Mouse (Mus musculus): ENCODE measurements around the gene Paqr8. TPM values are rescaled to one million over a fixed set of nuclear protein-coding genes. Genes with fewer than 3 reads are reported as not detected.
A peak's percentile ranks its signal among the peaks of the same experiment; 100 is the strongest.

The Paqr8 gene
- polyA plus RNA-seq, 1 experiment from 2014 or later: 4.8 TPM

GRCm38 (mm10) chr1:20925926-20926325, 35.5 kb downstream of the Paqr8 start:
- no peak overlapping the region for H3K4me3 ChIP-seq (ENCODE audit: low read depth, low read length)
- H3K9ac ChIP-seq (replicated peaks; ENCODE audit: low read depth): no peak overlapping the region
- 91% methylated on average over 4 of the region's 4 CpGs for WGBS
- H3K36me3 ChIP-seq (ENCODE audit: insufficient read depth, low read length): no peaks in the 10 kb centered on the region
- DNase-seq (ENCODE audit: low spot score) (no peak), ATAC-seq (no peak)
- no peaks in the 10 kb centered on the region for H3K27me3 ChIP-seq (replicated peaks; ENCODE audit: insufficient read depth, low read length)
- no peaks in the 10 kb centered on the region for H3K4me1 ChIP-seq (ENCODE audit: insufficient read depth, low read depth, low read length)
- TF ChIP-seq CTCF (IDR thresholded peaks at IDR 0.05): no peak
- no peak for TF ChIP-seq EP300 (IDR thresholded peaks at IDR 0.05)
- H3K27ac ChIP-seq (ENCODE audit: low read length): no peak overlapping the region
- H3K9me3 ChIP-seq (ENCODE audit: low read length): no peaks in the 10 kb centered on the region
- no peak overlapping the region for H3K4me2 ChIP-seq (replicated peaks; ENCODE audit: low read depth, low read length)

- Histone ChIP-seq H3K4me2 (replicated peaks; ENCODE audit: low read depth, low read length) (no peak overlapping the region), H3K36me3 (ENCODE audit: insufficient read depth, low read length) (no peaks in the 10 kb centered on the region), H3K4me3 (ENCODE audit: low read depth, low read length) (no peak overlapping the region), H3K27ac (ENCODE audit: low read length) (no peak overlapping the region), H3K9me3 (ENCODE audit: low read length) (no peaks in the 10 kb centered on the region), H3K9ac (replicated peaks; ENCODE audit: low read depth) (no peak overlapping the region), H3K4me1 (ENCODE audit: insufficient read depth, low read depth, low read length) (no peaks in the 10 kb centered on the region), H3K27me3 (replicated peaks; ENCODE audit: insufficient read depth, low read length) (no peaks in the 10 kb centered on the region)
- 87% methylated on average over 4 of the region's 4 CpGs for WGBS
- ATAC-seq: no peak
- DNase-seq (ENCODE audit: low spot score): no peak
- TF ChIP-seq CTCF (IDR thresholded peaks at IDR 0.05) (no peak), EP300 (IDR thresholded peaks at IDR 0.05) (no peak)
These were observed 36.0 kb downstream of the Paqr8 start for GRCm38 (mm10) chr1:20926376-20926775.

GRCm38 (mm10) chr1:20928487-20928886, 38.1 kb downstream of the Paqr8 start:
- ATAC-seq (no peak), DNase-seq (ENCODE audit: low spot score) (no peak)
- 62% methylated on average over 4 of the region's 4 CpGs for WGBS
- no peaks in the 10 kb centered on the region for H3K4me1 ChIP-seq (ENCODE audit: insufficient read depth, low read depth, low read length)
- H3K4me3 ChIP-seq (ENCODE audit: low read depth, low read length): no peak overlapping the region
- no peak overlapping the region for H3K27ac ChIP-seq (ENCODE audit: low read length)
- H3K36me3 ChIP-seq (ENCODE audit: insufficient read depth, low read length): no peaks in the 10 kb centered on the region
- H3K27me3 ChIP-seq (replicated peaks; ENCODE audit: insufficient read depth, low read length): no peaks in the 10 kb centered on the region
- TF ChIP-seq EP300 (IDR thresholded peaks at IDR 0.05) (no peak), CTCF (IDR thresholded peaks at IDR 0.05) (no peak)
- H3K9ac ChIP-seq (replicated peaks; ENCODE audit: low read depth): no peak overlapping the region
- H3K4me2 ChIP-seq (replicated peaks; ENCODE audit: low read depth, low read length): no peak overlapping the region
- no peaks in the 10 kb centered on the region for H3K9me3 ChIP-seq (ENCODE audit: low read length)

- no peak overlapping the region for H3K4me2 ChIP-seq (replicated peaks; ENCODE audit: low read depth, low read length)
- ATAC-seq: peak; percentile 83
- no peak overlapping the region for H3K9ac ChIP-seq (replicated peaks; ENCODE audit: low read depth)
- H3K9me3 ChIP-seq (ENCODE audit: low read length): no peaks in the 10 kb centered on the region
- 17% methylated on average over 7 of the region's 7 CpGs for WGBS
- no peaks in the 10 kb centered on the region for H3K4me1 ChIP-seq (ENCODE audit: insufficient read depth, low read depth, low read length)
- H3K27me3 ChIP-seq (replicated peaks; ENCODE audit: insufficient read depth, low read length): no peaks in the 10 kb centered on the region
- DNase-seq (ENCODE audit: low spot score): peak; percentile 80
- no peak overlapping the region for H3K27ac ChIP-seq (ENCODE audit: low read length)
- TF ChIP-seq EP300 (IDR thresholded peaks at IDR 0.05): no peak
- peak; percentile 89 for TF ChIP-seq CTCF (IDR thresholded peaks at IDR 0.05)
- 0 out of 2 replicates have a peak, but pooled peaks cover 5% of the 10 kb centered on the region for H3K36me3 ChIP-seq (ENCODE audit: insufficient read depth, low read length)
- no peak overlapping the region for H3K4me3 ChIP-seq (ENCODE audit: low read depth, low read length)
These were observed 43.1 kb downstream of the Paqr8 start for GRCm38 (mm10) chr1:20933457-20933856.

GRCm38 (mm10) chr1:20935106-20935505, 44.7 kb downstream of the Paqr8 start:
- H3K27ac ChIP-seq (ENCODE audit: low read length): no peak overlapping the region
- H3K4me2 ChIP-seq (replicated peaks; ENCODE audit: low read depth, low read length): no peak overlapping the region
- H3K36me3 ChIP-seq (ENCODE audit: insufficient read depth, low read length): 0 out of 2 replicates have a peak, but pooled peaks cover 5% of the 10 kb centered on the region
- H3K4me3 ChIP-seq (ENCODE audit: low read depth, low read length): no peak overlapping the region
- 75% methylated on average over 22 of the region's 22 CpGs for WGBS
- no peaks in the 10 kb centered on the region for H3K4me1 ChIP-seq (ENCODE audit: insufficient read depth, low read depth, low read length)
- no peak overlapping the region for H3K9ac ChIP-seq (replicated peaks; ENCODE audit: low read depth)
- DNase-seq (ENCODE audit: low spot score) (no peak), ATAC-seq (no peak)
- H3K9me3 ChIP-seq (ENCODE audit: low read length): no peaks in the 10 kb centered on the region
- TF ChIP-seq EP300 (IDR thresholded peaks at IDR 0.05): no peak
- TF ChIP-seq CTCF (IDR thresholded peaks at IDR 0.05): no peak
- H3K27me3 ChIP-seq (replicated peaks; ENCODE audit: insufficient read depth, low read length): no peaks in the 10 kb centered on the region

GRCm38 (mm10) chr1:20939046-20939445, 48.6 kb downstream of the Paqr8 start:
- ATAC-seq: peak; percentile 45; the same call in 1 of the 2 replicates
- Histone ChIP-seq H3K9ac (replicated peaks; ENCODE audit: low read depth) (no peak overlapping the region), H3K4me3 (ENCODE audit: low read depth, low read length) (no peak overlapping the region), H3K27ac (ENCODE audit: low read length) (no peak overlapping the region), H3K27me3 (replicated peaks; ENCODE audit: insufficient read depth, low read length) (no peaks in the 10 kb centered on the region), H3K9me3 (ENCODE audit: low read length) (no peaks in the 10 kb centered on the region), H3K4me1 (ENCODE audit: insufficient read depth, low read depth, low read length) (no peaks in the 10 kb centered on the region), H3K36me3 (ENCODE audit: insufficient read depth, low read length) (0 out of 2 replicates have a peak, but pooled peaks cover 5% of the 10 kb centered on the region), H3K4me2 (replicated peaks; ENCODE audit: low read depth, low read length) (no peak overlapping the region)
- DNase-seq (ENCODE audit: low spot score): peak; percentile 88
- 20% methylated on average over 3 of the region's 3 CpGs for whole genome bisulfite sequencing
- TF ChIP-seq EP300 (IDR thresholded peaks at IDR 0.05) (no peak), CTCF (IDR thresholded peaks at IDR 0.05) (peak; percentile 97)

- Histone ChIP-seq H3K9ac (replicated peaks; ENCODE audit: low read depth) (no peak overlapping the region), H3K4me1 (ENCODE audit: insufficient read depth, low read depth, low read length) (no peaks in the 10 kb centered on the region), H3K27ac (ENCODE audit: low read length) (no peak overlapping the region), H3K4me2 (replicated peaks; ENCODE audit: low read depth, low read length) (peak overlapping the region; percentile 30), H3K9me3 (ENCODE audit: low read length) (no peaks in the 10 kb centered on the region), H3K36me3 (ENCODE audit: insufficient read depth, low read length) (no peaks in the 10 kb centered on the region), H3K27me3 (replicated peaks; ENCODE audit: insufficient read depth, low read length) (no peaks in the 10 kb centered on the region), H3K4me3 (ENCODE audit: low read depth, low read length) (no peak overlapping the region)
- ATAC-seq (peak; percentile 98), DNase-seq (ENCODE audit: low spot score) (peak; percentile 90)
- WGBS: 38% methylated on average over 16 of the region's 16 CpGs
- TF ChIP-seq CTCF (IDR thresholded peaks at IDR 0.05) (peak; percentile 60), EP300 (IDR thresholded peaks at IDR 0.05) (no peak)
These were observed 49.7 kb downstream of the Paqr8 start for GRCm38 (mm10) chr1:20940151-20940550.

Data from lung, postnatal 0 days (tissue).